Mouse (Mus musculus): ENCODE measurements around the gene Tsc2. TPM values are rescaled to one million over a fixed set of nuclear protein-coding genes. Genes with fewer than 3 reads are reported as not detected.

Tsc2 gene
- polyA plus RNA-seq, 1 experiment: 163 TPM

DNA sequence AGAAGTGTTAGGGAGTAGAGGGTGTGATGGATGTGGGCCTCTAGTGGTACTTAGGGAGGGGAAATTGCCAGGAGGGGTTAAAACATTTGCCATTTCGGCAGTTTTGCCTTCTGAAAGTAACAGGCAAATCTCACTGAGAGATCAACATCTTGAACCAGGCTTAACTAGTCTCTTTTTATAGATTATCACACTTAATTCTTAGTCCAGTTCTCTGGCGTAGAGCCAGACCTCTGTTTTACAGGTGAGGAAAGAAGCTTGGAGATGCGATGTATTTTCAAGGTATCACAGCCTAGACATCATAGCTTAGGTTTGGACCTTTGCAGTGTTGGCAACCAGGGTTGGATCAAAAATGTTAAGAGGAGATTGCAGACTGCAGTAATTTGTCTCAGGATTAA is 81.4 kb downstream of the Tsc2 start:
- 79% methylated on average over 3 of the region's 3 CpGs for WGBS
- no peak for TF ChIP-seq CTCF (IDR thresholded peaks at IDR 0.05; ENCODE audit: borderline replicate concordance, control insufficient read depth, extremely low read depth, insufficient read depth, low read length, poor library complexity)
- DNase-seq: no peak
- Histone ChIP-seq H3K4me3 (ENCODE audit: control insufficient read depth, insufficient read depth, low read length) (no peak overlapping the region), H3K4me1 (replicated peaks; ENCODE audit: control insufficient read depth, insufficient read depth, low read length) (peaks cover 19% of the 10 kb centered on the region), H3K36me3 (ENCODE audit: control insufficient read depth, insufficient read depth, low read length) (no peaks in the 10 kb centered on the region), H3K27ac (ENCODE audit: control insufficient read depth, insufficient read depth, low read length) (no peak overlapping the region), H3K27me3 (ENCODE audit: control insufficient read depth, insufficient read depth, low read length) (no peaks in the 10 kb centered on the region)

DNA sequence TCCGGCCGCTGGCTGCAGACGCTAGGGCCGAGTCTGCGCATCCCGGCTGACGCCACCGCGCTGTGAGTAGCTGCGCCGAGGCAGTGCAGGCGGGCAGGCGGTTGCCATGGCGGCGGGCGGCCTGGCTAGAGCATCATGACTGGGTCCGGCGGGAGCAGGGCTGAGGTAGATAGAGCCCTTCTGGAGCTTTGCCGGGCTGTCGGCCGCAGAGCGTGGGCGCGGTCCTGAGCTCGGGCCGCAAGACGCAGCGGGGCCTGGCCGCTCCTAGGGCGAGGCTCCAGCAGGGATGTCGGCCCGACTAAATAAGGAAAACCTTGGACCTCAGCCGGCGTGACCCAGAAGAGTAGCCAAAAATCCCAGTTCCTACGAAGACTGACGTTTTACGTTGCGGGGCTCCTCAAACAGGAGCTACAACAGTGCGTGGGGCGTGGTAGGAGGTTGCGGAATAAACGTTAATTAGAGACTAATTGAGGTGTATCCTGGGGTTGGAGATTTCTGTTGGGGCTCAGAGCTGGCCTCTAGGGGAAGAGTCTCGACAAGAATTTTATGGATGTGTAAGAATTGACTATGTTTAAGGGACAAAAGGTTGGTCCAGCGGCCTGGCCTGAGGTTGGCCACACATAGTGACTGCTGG is 81.9 kb downstream of the Tsc2 start:
- peak overlapping the region; percentile 70 for H3K4me3 ChIP-seq (ENCODE audit: control insufficient read depth, insufficient read depth, low read length)
- no peaks in the 10 kb centered on the region for H3K27me3 ChIP-seq (ENCODE audit: control insufficient read depth, insufficient read depth, low read length)
- no peak overlapping the region for H3K27ac ChIP-seq (ENCODE audit: control insufficient read depth, insufficient read depth, low read length)
- DNase-seq: peak; percentile 65
- no peaks in the 10 kb centered on the region for H3K36me3 ChIP-seq (ENCODE audit: control insufficient read depth, insufficient read depth, low read length)
- TF ChIP-seq CTCF (IDR thresholded peaks at IDR 0.05; ENCODE audit: borderline replicate concordance, control insufficient read depth, extremely low read depth, insufficient read depth, low read length, poor library complexity): no peak
- no peak for TF ChIP-seq POLR2A (IDR thresholded peaks at IDR 0.05; ENCODE audit: control insufficient read depth, extremely low read depth, insufficient read depth, low read length, poor library complexity)
- WGBS: 5% methylated on average over 44 of the region's 44 CpGs
- peaks cover 19% of the 10 kb centered on the region for H3K4me1 ChIP-seq (replicated peaks; ENCODE audit: control insufficient read depth, insufficient read depth, low read length)

DNA sequence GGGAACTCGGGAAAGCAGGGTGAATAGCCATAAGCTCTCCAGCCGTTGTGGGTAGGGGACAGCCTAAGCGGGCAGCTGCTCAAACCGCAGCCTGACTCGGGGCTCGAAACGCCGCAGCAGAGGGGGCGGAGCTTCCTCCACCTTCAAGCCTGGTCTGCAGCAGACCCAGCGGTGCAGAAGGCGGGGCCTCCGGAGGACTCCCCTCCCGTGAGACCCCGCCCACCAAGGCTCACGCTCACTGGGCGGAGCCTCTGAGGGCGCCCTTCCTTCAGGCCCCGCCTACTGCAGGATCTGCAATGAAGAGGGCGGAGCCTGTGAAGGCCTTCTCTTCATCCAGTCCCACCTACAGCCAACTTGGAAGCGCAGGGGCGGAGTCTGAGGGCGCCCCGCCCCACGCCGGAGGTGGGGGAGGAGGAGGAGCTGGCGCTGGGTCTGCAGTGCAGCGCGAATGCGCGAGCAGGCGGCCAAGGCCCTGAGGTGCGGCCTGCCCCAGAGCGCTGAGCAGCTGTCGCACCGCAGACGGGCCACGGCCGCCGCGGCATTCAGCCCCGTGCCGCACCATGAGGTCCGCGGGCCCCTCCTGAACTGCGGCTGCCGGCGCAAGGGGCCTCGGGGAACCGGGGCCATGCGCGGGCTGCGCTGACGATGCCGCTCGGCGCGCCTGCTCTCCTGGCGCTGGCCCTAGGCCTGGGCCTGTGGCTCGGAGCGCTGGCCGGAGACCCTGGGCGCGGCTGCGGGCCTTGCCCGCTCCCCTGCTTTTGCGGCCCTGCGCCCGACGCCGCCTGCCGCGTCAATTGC is 82.6 kb downstream of the Tsc2 start, which contains the start of gene Pkd1:
Pkd1 (plus strand) TSS at position 217 of the 798 bp plus-strand sequence.
- Histone ChIP-seq H3K27me3 (ENCODE audit: control insufficient read depth, insufficient read depth, low read length) (no peaks in the 10 kb centered on the region), H3K4me3 (ENCODE audit: control insufficient read depth, insufficient read depth, low read length) (peak within 1 kb of the TSS; percentile 70), H3K27ac (ENCODE audit: control insufficient read depth, insufficient read depth, low read length) (peak within 1 kb of the TSS; percentile 68), H3K4me1 (replicated peaks; ENCODE audit: control insufficient read depth, insufficient read depth, low read length) (peaks cover 13% of the 10 kb centered on the region), H3K36me3 (ENCODE audit: control insufficient read depth, insufficient read depth, low read length) (no peaks in the 10 kb centered on the region)
- WGBS: under 1% methylated on average over 72 of the region's 72 CpGs
- TF ChIP-seq POLR2A (IDR thresholded peaks at IDR 0.05; ENCODE audit: control insufficient read depth, extremely low read depth, insufficient read depth, low read length, poor library complexity) (peak; percentile 99), CTCF (IDR thresholded peaks at IDR 0.05; ENCODE audit: borderline replicate concordance, control insufficient read depth, extremely low read depth, insufficient read depth, low read length, poor library complexity) (peak; percentile 73; the same call in 1 of the 2 replicates)
- peak; percentile 99 for DNase-seq

DNA sequence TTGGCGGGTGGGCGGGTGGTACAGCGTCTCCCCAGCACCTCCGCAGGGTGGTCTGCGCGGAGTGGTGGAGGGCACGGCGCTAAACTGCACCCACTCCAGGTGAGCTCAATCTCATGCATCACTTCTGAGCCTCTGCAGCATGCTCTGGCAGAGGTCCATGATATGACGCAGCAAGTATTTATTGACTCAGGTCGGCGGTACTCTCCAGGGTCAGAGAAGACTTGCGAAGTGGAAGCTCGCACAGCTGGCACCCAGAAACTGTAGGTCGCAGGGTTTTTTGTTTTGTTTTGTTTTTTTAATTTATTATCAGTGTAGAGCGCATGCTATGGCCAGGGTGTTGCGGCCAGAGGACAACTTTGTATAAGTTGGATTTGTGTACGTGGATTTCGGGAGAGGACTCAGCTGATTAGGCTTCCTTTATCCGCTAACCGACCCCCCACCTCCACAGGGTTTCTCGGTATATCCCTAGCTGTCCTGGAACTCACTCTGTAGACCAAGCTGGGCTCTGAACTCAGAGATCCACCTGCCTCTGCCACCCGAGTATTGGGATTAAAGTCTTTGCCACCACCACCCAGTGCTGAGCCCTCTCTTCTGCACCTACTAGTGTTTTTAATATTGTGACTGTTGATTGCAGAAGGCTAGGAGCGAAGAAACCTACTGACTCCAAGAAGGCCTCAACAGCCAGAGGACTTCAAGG is 83.4 kb downstream of the Tsc2 start:
- peak; percentile 52 for DNase-seq
- under 1% methylated on average over 23 of the region's 23 CpGs for WGBS

DNA sequence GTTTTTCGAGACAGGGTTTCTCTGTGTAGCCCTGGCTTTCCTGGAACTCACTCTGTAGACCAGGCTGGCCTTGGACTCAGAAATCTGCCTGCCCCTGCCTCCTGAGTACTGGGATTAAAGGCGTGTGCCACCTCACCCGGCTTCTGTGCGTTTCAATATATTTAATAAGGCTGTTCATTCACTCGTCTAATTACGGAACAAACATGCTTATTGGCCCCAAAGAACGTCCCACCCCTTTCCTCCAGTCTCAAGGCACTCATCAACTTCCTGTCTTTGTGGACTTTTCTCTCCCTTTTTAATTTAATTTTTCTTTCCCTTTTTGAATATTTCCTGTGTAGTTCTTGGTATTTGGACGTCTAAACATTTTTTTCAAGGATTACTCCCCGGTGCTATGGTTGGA is 84.0 kb downstream of the Tsc2 start:
- 7% methylated on average over 9 of the region's 9 CpGs for WGBS
- H3K4me1 ChIP-seq (replicated peaks; ENCODE audit: control insufficient read depth, insufficient read depth, low read length): peaks cover 8% of the 10 kb centered on the region
- peak; percentile 47 for DNase-seq
- H3K27ac ChIP-seq (ENCODE audit: control insufficient read depth, insufficient read depth, low read length): peak overlapping the region; percentile 68
- peak overlapping the region; percentile 56 for H3K4me3 ChIP-seq (ENCODE audit: control insufficient read depth, insufficient read depth, low read length)
- H3K27me3 ChIP-seq (ENCODE audit: control insufficient read depth, insufficient read depth, low read length): no peaks in the 10 kb centered on the region
- H3K36me3 ChIP-seq (ENCODE audit: control insufficient read depth, insufficient read depth, low read length): no peaks in the 10 kb centered on the region
- TF ChIP-seq POLR2A (IDR thresholded peaks at IDR 0.05; ENCODE audit: control insufficient read depth, extremely low read depth, insufficient read depth, low read length, poor library complexity): no peak
- no peak for TF ChIP-seq CTCF (IDR thresholded peaks at IDR 0.05; ENCODE audit: borderline replicate concordance, control insufficient read depth, extremely low read depth, insufficient read depth, low read length, poor library complexity)

More for the DNA sequence above, 83.4 kb downstream of the Tsc2 start:
- no peaks in the 10 kb centered on the region for H3K36me3 ChIP-seq (ENCODE audit: control insufficient read depth, insufficient read depth, low read length)
- H3K27ac ChIP-seq (ENCODE audit: control insufficient read depth, insufficient read depth, low read length): peak overlapping the region; percentile 68
- H3K4me1 ChIP-seq (replicated peaks; ENCODE audit: control insufficient read depth, insufficient read depth, low read length): peaks cover 8% of the 10 kb centered on the region
- peak overlapping the region; percentile 56 for H3K4me3 ChIP-seq (ENCODE audit: control insufficient read depth, insufficient read depth, low read length)
- H3K27me3 ChIP-seq (ENCODE audit: control insufficient read depth, insufficient read depth, low read length): no peaks in the 10 kb centered on the region
- TF ChIP-seq CTCF (IDR thresholded peaks at IDR 0.05; ENCODE audit: borderline replicate concordance, control insufficient read depth, extremely low read depth, insufficient read depth, low read length, poor library complexity): no peak

DNA sequence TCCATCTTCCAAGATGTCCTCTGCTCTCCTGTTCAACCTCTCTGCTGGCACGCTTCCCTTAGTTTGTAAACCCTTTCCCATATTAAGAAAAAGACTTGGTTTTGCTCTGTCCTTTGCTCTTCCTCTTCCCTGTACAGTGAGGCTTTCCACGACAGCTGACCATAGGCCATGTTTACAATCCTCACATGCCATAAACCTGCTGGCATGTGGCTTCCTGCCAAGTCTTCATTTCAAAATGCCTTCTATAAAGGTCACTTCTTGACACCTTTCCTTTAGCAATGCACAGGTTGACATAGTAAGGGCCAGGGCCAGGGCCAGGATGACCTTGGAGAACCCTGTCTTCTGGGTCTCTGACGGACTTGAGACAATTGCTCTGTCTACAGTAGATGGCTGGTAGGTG is 86.2 kb downstream of the Tsc2 start:
- TF ChIP-seq POLR2A (IDR thresholded peaks at IDR 0.05; ENCODE audit: control insufficient read depth, extremely low read depth, insufficient read depth, low read length, poor library complexity) (no peak), CTCF (IDR thresholded peaks at IDR 0.05; ENCODE audit: borderline replicate concordance, control insufficient read depth, extremely low read depth, insufficient read depth, low read length, poor library complexity) (no peak)
- DNase-seq: no peak
- Histone ChIP-seq H3K4me1 (replicated peaks; ENCODE audit: control insufficient read depth, insufficient read depth, low read length) (peaks cover 8% of the 10 kb centered on the region), H3K4me3 (ENCODE audit: control insufficient read depth, insufficient read depth, low read length) (no peak overlapping the region), H3K36me3 (ENCODE audit: control insufficient read depth, insufficient read depth, low read length) (no peaks in the 10 kb centered on the region), H3K27ac (ENCODE audit: control insufficient read depth, insufficient read depth, low read length) (no peak overlapping the region), H3K27me3 (ENCODE audit: control insufficient read depth, insufficient read depth, low read length) (no peaks in the 10 kb centered on the region)
- 97% methylated on average over 3 of the region's 3 CpGs for whole genome bisulfite sequencing

Other genes with a start within 250 kb of the Tsc2 start
- gene Rnps1, start 218.1 kb downstream of the Tsc2 start, polyA plus RNA-seq (2012; rRNA removed): 241 and 251 TPM in 2 replicates
- gene Eci1, start 206.0 kb downstream of the Tsc2 start, polyA plus RNA-seq (2012; rRNA removed): 41.6 and 57.0 TPM in 2 replicates
- 11.3 and 18.2 TPM in 2 replicates for gene Dnase1l2, start 189.5 kb downstream of the Tsc2 start, polyA plus RNA-seq (2012; rRNA removed)
- gene E4f1, start 162.3 kb downstream of the Tsc2 start, polyA plus RNA-seq (2012; rRNA removed): 166 and 188 TPM in 2 replicates
- 58.8 and 65.4 TPM in 2 replicates for gene Pgp, start 162.2 kb downstream of the Tsc2 start, polyA plus RNA-seq (2012; rRNA removed)
- 0.57 and 0.97 TPM in 2 replicates for gene Bricd5, start 158.7 kb downstream of the Tsc2 start, polyA plus RNA-seq (2012; rRNA removed)
- gene Mlst8, start 153.6 kb downstream of the Tsc2 start, polyA plus RNA-seq (2012; rRNA removed): 78.9 and 84.5 TPM in 2 replicates
- gene Caskin1, start 144.0 kb downstream of the Tsc2 start, polyA plus RNA-seq (2012; rRNA removed): 0.15 and 0.20 TPM in 2 replicates
- 339 and 362 TPM in 2 replicates for gene Traf7, start 104.7 kb downstream of the Tsc2 start, polyA plus RNA-seq (2012; rRNA removed)
- 1.6 and 1.9 TPM in 2 replicates for gene Rab26, start 98.4 kb downstream of the Tsc2 start, polyA plus RNA-seq (2012; rRNA removed)
- 85.0 and 92.8 TPM in 2 replicates for gene Pkd1, start 82.8 kb downstream of the Tsc2 start, polyA plus RNA-seq (2012; rRNA removed)
- gene Nthl1, start 50 bp upstream of the Tsc2 start, polyA plus RNA-seq (2012; rRNA removed): 9.7 and 9.8 TPM in 2 replicates
- 13.5 and 19.6 TPM in 2 replicates for gene Slc9a3r2, start 17.7 kb upstream of the Tsc2 start, polyA plus RNA-seq (2012; rRNA removed)
- 0.35 and 0.64 TPM in 2 replicates for gene Npw, start 25.8 kb upstream of the Tsc2 start, polyA plus RNA-seq (2012; rRNA removed)
- gene Zfp598, start 37.1 kb upstream of the Tsc2 start, polyA plus RNA-seq (2012; rRNA removed): 118 and 123 TPM in 2 replicates
- gene Syngr3, start 57.3 kb upstream of the Tsc2 start, polyA plus RNA-seq (2012; rRNA removed): 0.29 and 0.32 TPM in 2 replicates
- 24.3 and 33.3 TPM in 2 replicates for gene Gfer, start 63.5 kb upstream of the Tsc2 start, polyA plus RNA-seq (2012; rRNA removed)
- gene Noxo1, start 63.6 kb upstream of the Tsc2 start, polyA plus RNA-seq (2012; rRNA removed): 10.5 and 10.8 TPM in 2 replicates
- 109 and 120 TPM in 2 replicates for gene Tbl3, start 75.0 kb upstream of the Tsc2 start, polyA plus RNA-seq (2012; rRNA removed)
- gene Rnf151, start 85.4 kb upstream of the Tsc2 start, polyA plus RNA-seq (2012; rRNA removed): 0.88 and 0.96 TPM in 2 replicates
- 3,358 and 3,484 TPM in 2 replicates for gene Rps2, start 85.5 kb upstream of the Tsc2 start, polyA plus RNA-seq (2012; rRNA removed)
- 237 and 291 TPM in 2 replicates for gene Ndufb10, start 91.8 kb upstream of the Tsc2 start, polyA plus RNA-seq (2012; rRNA removed)
- 0.20 and 7.2 TPM in 2 replicates for gene Rpl3l, start 95.2 kb upstream of the Tsc2 start, polyA plus RNA-seq (2012; rRNA removed)
- 90.7 and 91.5 TPM in 2 replicates for gene Msrb1, start 104.0 kb upstream of the Tsc2 start, polyA plus RNA-seq (2012; rRNA removed)
- gene Hs3st6, start 120.4 kb upstream of the Tsc2 start, polyA plus RNA-seq (2012; rRNA removed): 15.5 and 15.6 TPM in 2 replicates
- gene Meiob, start 171.7 kb upstream of the Tsc2 start, polyA plus RNA-seq (2012; rRNA removed): not detected in 2 replicates
- 153 and 157 TPM in 2 replicates for gene Hagh, start 207.5 kb upstream of the Tsc2 start, polyA plus RNA-seq (2012; rRNA removed)
- gene Fahd1, start 217.7 kb upstream of the Tsc2 start, polyA plus RNA-seq (2012; rRNA removed): 6.9 and 7.8 TPM in 2 replicates
- gene Igfals, start 233.4 kb upstream of the Tsc2 start, polyA plus RNA-seq (2012; rRNA removed): 8.4 and 9.0 TPM in 2 replicates